ENCODE assay signal across 24 mouse cellular contexts in the genomic region with DNA sequence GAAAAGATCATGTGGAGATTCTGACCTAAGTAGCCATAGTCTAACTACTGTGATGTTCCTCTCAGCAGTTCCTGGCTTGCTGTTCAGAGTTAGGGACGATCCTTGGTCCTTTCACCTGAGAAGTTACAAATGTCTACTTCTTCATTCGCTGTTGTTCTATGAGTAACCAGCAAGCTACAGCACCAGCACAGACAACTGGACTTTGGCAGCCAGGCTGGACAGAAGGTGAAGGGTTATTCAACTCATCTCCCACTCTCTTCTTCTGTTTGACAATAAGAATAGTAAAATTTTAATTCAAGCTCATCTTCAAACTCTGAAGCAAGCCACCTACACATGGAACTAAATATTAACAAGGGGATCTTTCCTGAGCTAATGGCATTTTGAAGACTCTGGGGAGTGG. TPM values are rescaled to one million over a fixed set of nuclear protein-coding genes. Genes with fewer than 3 reads are reported as not detected.
DNase-seq lines count a peak whose midpoint lies in the region; ATAC-seq and TF ChIP-seq lines count a peak whose summit lies in the region.
"Had no signal": no experiment of that assay in that cellular context is flagged by ENCODE, and none has a peak within 500 bp of the region (broad histone marks: within the 10 kb centered on the region; RNA-seq: fewer than 3 reads in every experiment).

No protein-coding gene starts in this region.

- H3K9me3 ChIP-seq in liver, embryonic 12.5 days (replicated peaks): no peaks in the 10 kb centered on the region
- H3K9me3 ChIP-seq: embryonic facial prominence, embryonic 15.5 days; forebrain, embryonic 10.5 days; G1E; heart, embryonic 15.5 days; hindbrain, embryonic 13.5 days had no signal

- peaks cover 11% of the 10 kb centered on the region for H3K4me1 ChIP-seq in liver, adult 2 months (ENCODE audit: control insufficient read depth, insufficient read depth, low read length)
- 0 out of 2 replicates have a peak, but pooled peaks cover 3% of the 10 kb centered on the region for H3K4me1 ChIP-seq in liver, embryonic 12.5 days
- no peaks in the 10 kb centered on the region for H3K4me1 ChIP-seq in cerebellum, adult 2 months (ENCODE audit: control insufficient read depth, insufficient read depth, low read length)
- H3K4me1 ChIP-seq: embryonic facial prominence, embryonic 15.5 days; hindbrain, embryonic 13.5 days had no signal

- TF ChIP-seq CTCF in liver, adult 2 months (IDR thresholded peaks at IDR 0.05; ENCODE audit: low read depth, low read length): no peak
- TF ChIP-seq CTCF in cerebellum, adult 2 months (IDR thresholded peaks at IDR 0.05; ENCODE audit: borderline replicate concordance, insufficient read depth, low read depth, low read length): no peak

- peaks cover 6% of the 10 kb centered on the region for H3K36me3 ChIP-seq in liver, adult 2 months (ENCODE audit: control insufficient read depth, insufficient read depth, low read length)
- H3K36me3 ChIP-seq in liver, embryonic 12.5 days: 0 out of 2 replicates have a peak, but pooled peaks cover 5% of the 10 kb centered on the region
- H3K36me3 ChIP-seq: embryonic facial prominence, embryonic 15.5 days; forebrain, embryonic 10.5 days; heart, embryonic 15.5 days; hindbrain, embryonic 13.5 days had no signal

- DNase-seq in kidney, adult 11 months: peak; percentile 36
- DNase-seq in kidney, postnatal 4 days: no peak
- DNase-seq in liver, adult 2 months (ENCODE audit: extremely low read depth, low read depth, low spot score): peak; percentile 48
- DNase-seq in kidney, postnatal 25 days: peak; percentile 35 to 59
- DNase-seq in cerebellum, adult 2 months: no peak
- no peak for DNase-seq in right cerebral cortex, postnatal 25 days
- DNase-seq: adrenal gland, adult 8-10 months; adrenal gland, postnatal 36 days; B cell, adult 2 months; cerebellum, adult 8-10 months; cerebellum, postnatal 14 days; embryo, embryonic 11 days; gastrocnemius, postnatal 36 days; heart, adult 11 months; heart, postnatal 14 days had no signal

- H3K4me2 ChIP-seq in liver, embryonic 12.5 days: no peak overlapping the region
- H3K4me2 ChIP-seq: embryonic facial prominence, embryonic 15.5 days; heart, embryonic 15.5 days; hindbrain, embryonic 13.5 days had no signal

- no peak overlapping the region for H3K9ac ChIP-seq in liver, adult 2 months (ENCODE audit: low read depth, low read length)
- H3K9ac ChIP-seq in liver, embryonic 12.5 days: no peak overlapping the region
- H3K9ac ChIP-seq: embryonic facial prominence, embryonic 15.5 days; heart, embryonic 15.5 days; hindbrain, embryonic 13.5 days had no signal

- TF ChIP-seq POLR2A in liver, adult 2 months (IDR thresholded peaks at IDR 0.05; ENCODE audit: extremely low read depth, insufficient read depth, low read length): no peak
- TF ChIP-seq POLR2A in cerebellum, adult 2 months (IDR thresholded peaks at IDR 0.05; ENCODE audit: borderline replicate concordance, insufficient read depth, low read length): no peak

- H3K4me3 ChIP-seq in liver, adult 2 months (ENCODE audit: insufficient read depth, low read depth, low read length): no peak overlapping the region
- H3K4me3 ChIP-seq in liver, embryonic 12.5 days: no peak overlapping the region
- no peak overlapping the region for H3K4me3 ChIP-seq in cerebellum, adult 2 months (replicated peaks; ENCODE audit: insufficient read depth, low read depth, low read length)
- H3K4me3 ChIP-seq: embryonic facial prominence, embryonic 15.5 days; erythroblast, embryonic 14.5 days; forebrain, embryonic 10.5 days; heart, embryonic 15.5 days; hindbrain, embryonic 13.5 days had no signal

- no peak for ATAC-seq in liver, embryonic 12.5 days
- ATAC-seq: CD4-positive, CD25-positive, alpha-beta regulatory T cell, adult 4 months; forebrain, embryonic 14.5 days had no signal

- WGBS in liver, adult 2 months: 24% methylated on average over 2 of the region's 2 CpGs
- 92% methylated on average over 2 of the region's 2 CpGs for whole genome bisulfite sequencing in liver, embryonic 12.5 days (ENCODE audit: insufficient replicate concordance)
- whole genome bisulfite sequencing in cerebellum, adult 2 months: 97% methylated on average over 2 of the region's 2 CpGs

- no peaks in the 10 kb centered on the region for H3K27me3 ChIP-seq in liver, adult 2 months (ENCODE audit: control insufficient read depth, insufficient read depth, low read length)
- H3K27me3 ChIP-seq in liver, embryonic 12.5 days (replicated peaks): no peaks in the 10 kb centered on the region
- no peaks in the 10 kb centered on the region; the same call in 1 of the 2 replicates for H3K27me3 ChIP-seq in cerebellum, adult 2 months (ENCODE audit: control insufficient read depth, insufficient read depth, low read length)
- H3K27me3 ChIP-seq: embryonic facial prominence, embryonic 15.5 days; heart, embryonic 15.5 days; hindbrain, embryonic 13.5 days had no signal

- H3K79me2 ChIP-seq in liver, adult 2 months (ENCODE audit: control insufficient read depth, insufficient read depth, low read length): peaks cover 51% of the 10 kb centered on the region

- no peak overlapping the region for H3K27ac ChIP-seq in liver, adult 2 months (replicated peaks; ENCODE audit: insufficient read depth, low read depth, low read length)
- no peak overlapping the region for H3K27ac ChIP-seq in liver, embryonic 12.5 days
- no peak overlapping the region for H3K27ac ChIP-seq in cerebellum, adult 2 months (ENCODE audit: insufficient read depth, low read length)
- H3K27ac ChIP-seq: embryonic facial prominence, embryonic 15.5 days; forebrain, embryonic 10.5 days; heart, embryonic 15.5 days; hindbrain, embryonic 13.5 days had no signal

RNA-seq across cellular contexts. Expression of a gene that starts 33.0 kb away (rescaled TPM):
- 31.5 and 31.7 TPM in 2 replicates for total RNA-seq in liver, adult 2 months (2014; rRNA removed)
- 6.3 and 7.7 TPM in 2 replicates for polyA plus RNA-seq in liver, adult 2 months (2012; rRNA removed)
- polyA plus RNA-seq in liver, embryonic 12.5 days (2016; fragmentation: Nextera tagmentation; extraction: Ambion mirVana): 22.2 TPM in 2 replicates
- polyA plus RNA-seq in cerebellum, adult 2 months (2012; rRNA removed): 18.3 and 21.5 TPM in 2 replicates

Comparison
In these comparisons a context has a peak if more than half of its experiments do, and no peak if none do; other contexts are left out.
1. DNase-seq: peak in kidney, adult 11 months (single experiment), liver, adult 2 months (single experiment) and kidney, postnatal 25 days (2 of 2); none in kidney, postnatal 4 days (0 of 2), cerebellum, adult 2 months (0 of 2) and right cerebral cortex, postnatal 25 days (single experiment).